Mouse (Mus musculus) ES-CJ7 (cell line): ENCODE data around the gene Vmn1r67.

Experiments
- DNase-seq: peaks from one replicate; pipeline ENCODE4 v3.0.0; 2011; ENCODE audit warnings: low read depth, low spot score

Gene Vmn1r67

DNA sequence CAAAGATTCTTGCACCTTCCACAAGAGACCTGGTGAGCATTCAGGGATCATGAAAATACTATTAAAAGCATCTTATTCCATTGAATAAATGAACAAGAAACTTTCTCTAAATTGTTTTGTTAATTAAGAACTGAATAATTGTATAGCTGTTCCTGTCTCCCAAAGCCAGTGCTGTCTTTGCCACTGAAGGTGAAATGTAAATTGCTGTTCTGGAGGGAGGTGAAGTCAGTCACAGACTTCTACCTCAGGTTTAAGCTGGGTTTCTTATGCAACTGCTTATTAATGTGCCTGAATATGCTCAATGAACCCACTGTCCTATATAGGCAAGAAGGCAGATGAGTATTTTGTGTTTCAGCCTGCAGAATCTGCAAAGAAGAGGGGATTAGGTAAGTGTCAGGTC, at the start of gene Vmn1r67:
Gene Vmn1r67 (plus strand): TSS at position 301 of the 400 bp plus-strand sequence.
- DNase-seq: no peak

DNA sequence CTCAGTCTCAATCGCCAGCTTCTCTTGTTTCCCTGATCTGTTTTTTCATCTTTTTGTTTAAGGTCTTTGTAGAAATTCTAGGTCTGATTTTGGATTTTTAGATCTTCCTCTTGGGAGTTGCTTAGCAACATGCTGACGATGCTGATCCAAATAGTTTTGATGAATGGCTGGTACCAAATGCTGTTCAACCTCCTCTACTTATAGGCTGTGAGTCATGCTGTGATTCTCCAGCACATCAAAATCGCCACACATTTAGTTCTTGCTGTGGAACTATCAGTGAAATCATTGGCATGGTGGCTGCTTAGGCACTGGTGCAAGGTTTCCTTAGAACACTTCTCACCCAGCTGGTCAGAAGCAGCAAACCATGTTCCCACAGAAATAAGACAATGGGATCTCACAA, 15.0 kb downstream of the Vmn1r67 start:
- DNase-seq: no peak

DNA sequence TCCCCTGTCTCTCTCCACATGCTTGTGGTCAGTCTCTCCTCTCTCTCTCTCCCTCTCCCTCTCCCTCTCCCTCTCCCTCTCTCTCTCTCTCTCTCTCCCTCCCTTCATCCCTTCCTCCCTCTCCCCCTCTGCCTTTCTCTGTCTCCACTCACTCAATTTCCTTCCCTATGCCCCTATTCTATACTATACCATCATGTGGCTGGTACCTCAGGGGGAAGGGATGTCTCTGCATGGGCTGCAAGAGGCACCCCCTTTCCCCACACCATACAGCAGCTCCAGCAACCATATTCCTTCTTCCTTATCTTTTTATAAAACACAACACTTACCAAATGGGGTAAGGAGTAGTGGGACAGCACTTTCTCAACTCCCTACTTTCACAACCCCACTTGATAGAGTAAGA, 36.7 kb downstream of the Vmn1r67 start:
- DNase-seq: no peak

DNA sequence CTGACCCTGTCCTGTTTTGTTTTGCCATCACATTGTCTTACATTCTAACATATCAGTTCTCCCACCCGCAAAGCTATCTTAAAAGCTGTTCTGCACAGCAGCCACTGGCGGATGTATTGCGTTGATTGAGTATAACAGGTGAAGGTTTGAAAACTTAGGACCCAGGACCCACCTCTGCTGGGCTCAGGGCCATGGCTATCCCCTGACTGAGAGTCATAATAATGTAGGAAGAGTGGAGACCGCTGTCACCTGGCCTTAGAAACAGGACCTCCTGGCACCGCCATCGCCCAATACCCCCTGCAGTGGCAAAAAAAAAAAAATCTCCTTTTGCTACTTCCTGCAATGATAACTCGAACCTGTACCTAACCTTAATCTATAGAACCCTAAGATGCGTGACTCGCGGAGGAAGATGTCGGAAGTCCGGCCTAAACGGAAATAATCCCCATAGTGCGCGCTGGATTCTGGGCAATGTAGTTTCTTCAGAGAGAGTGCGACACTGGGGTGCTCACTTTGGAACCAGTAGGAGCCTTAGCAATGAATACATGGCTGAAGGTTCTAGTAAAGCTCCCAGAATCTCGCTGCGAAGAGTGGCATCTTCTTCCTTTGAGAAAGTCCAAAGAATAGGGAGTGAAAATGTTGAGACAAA, 37.6 kb downstream of the Vmn1r67 start:
- DNase-seq: peak; percentile 35

DNA sequence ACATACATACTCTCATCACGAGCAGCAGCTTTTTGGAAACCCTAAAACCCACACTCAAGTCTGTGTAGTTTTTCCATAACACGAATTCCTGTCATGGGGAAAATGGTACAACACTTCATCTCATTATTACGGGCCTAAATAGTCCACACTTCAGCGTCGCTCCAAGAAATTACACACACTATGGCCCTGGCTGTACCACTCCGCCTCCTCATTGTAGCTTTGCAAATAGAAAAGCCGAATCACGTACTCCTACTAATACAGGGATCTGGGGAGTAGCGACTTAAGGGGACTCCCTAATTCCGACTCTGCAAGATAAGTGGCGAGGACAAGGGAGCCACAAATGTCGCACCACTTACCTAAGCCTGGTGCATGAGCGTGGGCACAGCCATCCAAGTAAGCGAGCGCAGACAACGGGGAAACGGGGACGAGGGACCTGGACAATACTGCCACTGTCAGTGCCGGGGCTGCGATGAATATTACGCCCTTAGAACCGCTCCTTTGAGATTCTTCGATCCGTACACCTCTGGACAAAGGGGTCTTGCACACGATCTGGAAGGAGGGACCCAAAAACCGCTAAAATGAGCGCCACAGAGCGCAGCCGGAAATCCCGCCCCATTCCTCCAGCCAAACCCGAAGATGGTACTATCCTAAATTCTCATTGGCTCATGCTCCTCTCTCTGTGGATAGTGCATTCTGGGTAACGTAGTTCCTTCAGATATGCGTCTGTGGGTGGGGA, 51.8 kb downstream of the Vmn1r67 start, which contains the start of gene Zik1:
Gene Zik1 (minus strand): TSS at position 609 of the 736 bp plus-strand sequence.
- DNase-seq: peak; percentile 92

DNA sequence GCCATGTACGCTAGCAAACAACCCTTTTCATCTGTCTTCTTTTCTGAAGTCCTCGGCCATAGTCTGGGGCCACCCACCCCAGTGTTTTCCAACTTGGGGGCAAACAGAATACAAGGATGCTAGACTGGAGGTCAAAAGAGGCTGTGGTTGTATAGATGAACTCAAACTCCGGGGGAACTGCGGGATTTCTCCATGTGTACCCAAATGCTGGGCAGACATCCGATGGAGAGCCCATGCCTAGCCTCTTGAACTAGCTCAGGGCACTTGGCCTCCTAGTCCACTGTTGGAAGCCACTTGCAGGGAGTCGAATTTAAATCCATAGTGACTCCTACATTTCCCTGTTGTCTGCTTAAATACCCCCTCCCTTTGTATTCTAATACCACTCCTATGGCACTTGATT, 52.4 kb downstream of the Vmn1r67 start:
- DNase-seq: no peak
